Mouse (Mus musculus): ENCODE results near the gene Tpra1. TPM values are rescaled to one million over a fixed set of nuclear protein-coding genes. Genes with fewer than 3 reads are reported as not detected.
A peak's percentile ranks its signal among the peaks of the same experiment; 100 is the strongest.

The Tpra1 gene
- total RNA-seq, 1 experiment: 31.0 TPM

DNA sequence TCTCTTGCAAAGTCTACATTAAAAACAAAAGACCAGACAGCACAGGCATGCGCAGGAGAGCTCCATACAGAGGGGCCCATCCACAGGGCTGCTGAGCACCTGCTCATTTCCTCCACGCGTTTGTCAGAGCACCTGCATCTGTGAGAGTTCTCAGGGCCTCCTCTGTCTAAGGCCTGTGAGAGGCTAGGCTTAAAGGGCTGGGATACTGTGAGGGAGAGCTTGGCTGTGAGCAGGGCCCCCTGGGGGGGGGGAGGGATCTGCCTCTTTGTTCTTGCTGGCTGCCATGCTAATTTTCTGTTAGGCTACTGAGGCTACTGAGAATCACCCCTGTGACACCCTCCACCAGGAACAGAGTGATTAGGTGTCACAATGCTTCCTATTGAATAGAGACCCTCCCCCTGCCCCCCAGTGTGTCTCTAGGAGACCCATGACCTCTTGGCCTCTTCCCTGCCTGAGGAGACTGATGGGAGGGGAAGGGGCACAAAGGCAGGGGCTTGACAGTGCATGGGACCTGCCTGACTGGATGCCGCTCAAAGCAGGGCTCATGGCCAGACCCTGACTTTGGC is 23.7 kb downstream of the Tpra1 start:
- Histone ChIP-seq H3K27ac (ENCODE audit: insufficient read depth, low read depth, low read length, poor library complexity, severe bottlenecking) (no peak overlapping the region), H3K4me1 (ENCODE audit: control insufficient read depth in 2 of 2, insufficient read depth in 2 of 2, low read length in 2 of 2, poor library complexity in 1 of 2) (peaks cover 0 to 9% of the 10 kb centered on the region in 2 experiments; a peak in 2 of 4 replicates), H3K4me3 (ENCODE audit: insufficient read depth in 1 of 2, low read depth in 1 of 2, low read length in 2 of 2, poor library complexity in 1 of 2, severe bottlenecking in 1 of 2) (no peak overlapping the region), H3K9me3 (ENCODE audit: control insufficient read depth, insufficient read depth, low read depth, low read length) (no peaks in the 10 kb centered on the region), H3K9ac (ENCODE audit: insufficient read depth, low read depth, low read length, poor library complexity, severe bottlenecking) (no peak overlapping the region), H3K36me3 (ENCODE audit: control insufficient read depth, insufficient read depth, low read length, poor library complexity, severe bottlenecking) (no peaks in the 10 kb centered on the region)
- DNase-seq (ENCODE audit: low read depth, low spot score): peak; percentile 54
- in situ Hi-C loops (cut with MboI; ENCODE audit: low sequenced_read_pairs in 2 of 2, unreplicated experiment in 2 of 2): loop anchor here (25.0 kb wide), 1 partner anchor 637 kb away; no protein-coding TSS in a partner anchor
- no peak for TF ChIP-seq ZC3H11A (IDR thresholded peaks at IDR 0.05; ENCODE audit: borderline replicate concordance, low read depth, low read length)
- no peak for TF ChIP-seq HCFC1 (IDR thresholded peaks at IDR 0.05; ENCODE audit: borderline replicate concordance, insufficient read depth, low read length)
- no peak for TF ChIP-seq CHD2 (IDR thresholded peaks at IDR 0.05; ENCODE audit: low read depth, low read length)
- TF ChIP-seq ZNF384 (IDR thresholded peaks at IDR 0.05; ENCODE audit: low read depth, low read length): no peak
- TF ChIP-seq MAFK (IDR thresholded peaks at IDR 0.05; ENCODE audit: insufficient read depth, low read depth, low read length): no peak

DNA sequence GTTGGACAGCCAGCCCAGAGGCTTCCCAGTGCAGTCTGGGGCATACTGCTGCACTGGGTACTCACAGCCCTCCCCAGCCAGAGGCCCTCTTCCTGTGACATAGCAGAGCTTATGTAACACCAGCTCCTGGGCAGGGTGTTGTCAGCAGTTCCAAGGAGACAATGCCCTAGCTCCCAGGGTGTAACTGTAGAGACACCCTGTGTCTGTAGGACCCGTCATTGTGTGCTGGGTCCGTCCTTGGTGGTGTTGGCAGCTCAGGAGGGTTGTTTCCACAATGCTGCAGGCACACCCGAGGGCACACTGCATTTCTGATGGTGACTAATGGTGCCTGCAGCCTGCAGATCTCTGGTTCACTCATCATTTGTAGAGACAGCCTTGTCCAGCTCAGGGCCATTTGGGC is 24.8 kb downstream of the Tpra1 start:
- TF ChIP-seq MAFK (IDR thresholded peaks at IDR 0.05; ENCODE audit: insufficient read depth, low read depth, low read length): no peak
- TF ChIP-seq ZC3H11A (IDR thresholded peaks at IDR 0.05; ENCODE audit: borderline replicate concordance, low read depth, low read length): no peak
- no peak for TF ChIP-seq ZNF384 (IDR thresholded peaks at IDR 0.05; ENCODE audit: low read depth, low read length)
- TF ChIP-seq HCFC1 (IDR thresholded peaks at IDR 0.05; ENCODE audit: borderline replicate concordance, insufficient read depth, low read length): no peak
- H3K4me3 ChIP-seq (ENCODE audit: insufficient read depth in 1 of 2, low read depth in 1 of 2, low read length in 2 of 2, poor library complexity in 1 of 2, severe bottlenecking in 1 of 2): no peak overlapping the region
- peaks cover 0 to 9% of the 10 kb centered on the region in 2 experiments; a peak in 2 of 4 replicates for H3K4me1 ChIP-seq (ENCODE audit: control insufficient read depth in 2 of 2, insufficient read depth in 2 of 2, low read length in 2 of 2, poor library complexity in 1 of 2)
- no peak overlapping the region for H3K27ac ChIP-seq (ENCODE audit: insufficient read depth, low read depth, low read length, poor library complexity, severe bottlenecking)
- H3K9ac ChIP-seq (ENCODE audit: insufficient read depth, low read depth, low read length, poor library complexity, severe bottlenecking): no peak overlapping the region
- DNase-seq (ENCODE audit: low read depth, low spot score): no peak
- H3K36me3 ChIP-seq (ENCODE audit: control insufficient read depth, insufficient read depth, low read length, poor library complexity, severe bottlenecking): no peaks in the 10 kb centered on the region
- no peaks in the 10 kb centered on the region for H3K9me3 ChIP-seq (ENCODE audit: control insufficient read depth, insufficient read depth, low read depth, low read length)
- in situ Hi-C loops (cut with MboI; ENCODE audit: low sequenced_read_pairs in 2 of 2, unreplicated experiment in 2 of 2): loop anchor here (25.0 kb wide), 1 partner anchor 635 kb away; no protein-coding TSS in a partner anchor

DNA sequence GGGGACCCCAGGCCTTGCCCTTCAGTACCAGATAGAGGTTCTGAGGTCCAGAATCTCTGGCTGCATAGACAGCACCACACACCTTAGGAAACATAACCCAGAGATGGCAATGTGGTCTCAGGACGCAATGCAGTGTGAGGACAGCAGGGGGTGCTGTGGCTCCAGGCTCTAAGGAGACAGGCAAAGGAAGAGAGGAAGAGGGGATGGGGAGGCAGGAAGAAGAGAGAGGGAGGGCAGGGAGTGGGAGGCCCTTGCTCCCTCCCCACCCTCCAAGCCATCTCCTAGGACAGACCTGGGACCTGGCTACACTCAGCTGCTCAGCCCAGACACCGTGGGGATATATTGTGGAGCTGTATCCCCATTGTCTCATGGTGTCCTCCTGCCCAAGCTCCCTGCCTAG is 25.5 kb downstream of the Tpra1 start:
- DNase-seq (ENCODE audit: low read depth, low spot score): peak; percentile 56
- Histone ChIP-seq H3K36me3 (ENCODE audit: control insufficient read depth, insufficient read depth, low read length, poor library complexity, severe bottlenecking) (no peaks in the 10 kb centered on the region), H3K4me3 (ENCODE audit: insufficient read depth in 1 of 2, low read depth in 1 of 2, low read length in 2 of 2, poor library complexity in 1 of 2, severe bottlenecking in 1 of 2) (no peak overlapping the region), H3K4me1 (ENCODE audit: control insufficient read depth in 2 of 2, insufficient read depth in 2 of 2, low read length in 2 of 2, poor library complexity in 1 of 2) (peaks cover 0 to 9% of the 10 kb centered on the region in 2 experiments; a peak in 2 of 4 replicates), H3K27ac (ENCODE audit: insufficient read depth, low read depth, low read length, poor library complexity, severe bottlenecking) (no peak overlapping the region), H3K9ac (ENCODE audit: insufficient read depth, low read depth, low read length, poor library complexity, severe bottlenecking) (no peak overlapping the region), H3K9me3 (ENCODE audit: control insufficient read depth, insufficient read depth, low read depth, low read length) (no peaks in the 10 kb centered on the region)
- TF ChIP-seq MAFK (IDR thresholded peaks at IDR 0.05; ENCODE audit: insufficient read depth, low read depth, low read length): no peak
- no peak for TF ChIP-seq CHD2 (IDR thresholded peaks at IDR 0.05; ENCODE audit: low read depth, low read length)
- peak; percentile 77; the same call in 1 of the 2 replicates for TF ChIP-seq ZC3H11A (IDR thresholded peaks at IDR 0.05; ENCODE audit: borderline replicate concordance, low read depth, low read length)
- TF ChIP-seq ZNF384 (IDR thresholded peaks at IDR 0.05; ENCODE audit: low read depth, low read length): no peak
- no peak for TF ChIP-seq HCFC1 (IDR thresholded peaks at IDR 0.05; ENCODE audit: borderline replicate concordance, insufficient read depth, low read length)
- in situ Hi-C loops (cut with MboI; ENCODE audit: low sequenced_read_pairs in 2 of 2, unreplicated experiment in 2 of 2): loop anchor here (25.0 kb wide), 1 partner anchor 635 kb away; no protein-coding TSS in a partner anchor

DNA sequence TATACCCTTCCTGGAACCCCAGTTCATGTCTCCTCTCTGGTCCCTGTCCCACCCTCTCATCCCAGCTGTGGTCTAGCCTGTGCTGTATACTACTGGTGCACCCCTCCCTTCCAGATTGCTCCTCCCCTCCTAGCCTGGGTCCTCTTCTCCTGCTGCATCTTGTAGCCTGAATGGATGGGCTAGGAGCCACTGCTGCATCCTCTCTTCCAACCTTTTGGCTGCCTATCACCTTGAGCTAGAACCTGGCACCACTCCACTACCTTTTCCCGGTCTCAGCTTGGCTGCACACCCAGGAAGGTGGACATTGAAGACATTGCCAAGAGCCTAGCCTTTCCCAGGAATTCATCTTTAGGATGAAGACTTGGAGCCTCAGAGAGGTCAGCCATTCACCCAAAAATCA is 26.0 kb downstream of the Tpra1 start:
- Histone ChIP-seq H3K27ac (ENCODE audit: insufficient read depth, low read depth, low read length, poor library complexity, severe bottlenecking) (no peak overlapping the region), H3K4me1 (ENCODE audit: control insufficient read depth in 2 of 2, insufficient read depth in 2 of 2, low read length in 2 of 2, poor library complexity in 1 of 2) (peaks cover 0 to 9% of the 10 kb centered on the region in 2 experiments; a peak in 2 of 4 replicates), H3K4me3 (ENCODE audit: insufficient read depth in 1 of 2, low read depth in 1 of 2, low read length in 2 of 2, poor library complexity in 1 of 2, severe bottlenecking in 1 of 2) (no peak overlapping the region), H3K36me3 (ENCODE audit: control insufficient read depth, insufficient read depth, low read length, poor library complexity, severe bottlenecking) (no peaks in the 10 kb centered on the region), H3K9me3 (ENCODE audit: control insufficient read depth, insufficient read depth, low read depth, low read length) (no peaks in the 10 kb centered on the region), H3K9ac (ENCODE audit: insufficient read depth, low read depth, low read length, poor library complexity, severe bottlenecking) (no peak overlapping the region)
- TF ChIP-seq MAFK (IDR thresholded peaks at IDR 0.05; ENCODE audit: insufficient read depth, low read depth, low read length) (no peak), CHD2 (IDR thresholded peaks at IDR 0.05; ENCODE audit: low read depth, low read length) (no peak), HCFC1 (IDR thresholded peaks at IDR 0.05; ENCODE audit: borderline replicate concordance, insufficient read depth, low read length) (no peak), ZC3H11A (IDR thresholded peaks at IDR 0.05; ENCODE audit: borderline replicate concordance, low read depth, low read length) (no peak), ZNF384 (IDR thresholded peaks at IDR 0.05; ENCODE audit: low read depth, low read length) (no peak)
- no peak for DNase-seq (ENCODE audit: low read depth, low spot score)
- in situ Hi-C loops (cut with MboI; ENCODE audit: low sequenced_read_pairs in 2 of 2, unreplicated experiment in 2 of 2): loop anchor here (25.0 kb wide), 1 partner anchor 634 kb away; no protein-coding TSS in a partner anchor

All from ES-E14 (cell line).